Mouse (Mus musculus) ES-Bruce4 (cell line): ENCODE measurements around the gene Aif1l.

ENCODE experiments used
- CTCF ChIP-seq: IDR thresholded peaks from one replicate; pipeline ENCODE4 v1.8.1; 2011; ENCODE audit warnings: low read depth, low read length
- EP300 ChIP-seq: IDR thresholded peaks from 2 replicates; pipeline ENCODE4 v1.6.1; 2011; ENCODE audit warnings: low read depth, low read length; ENCODE audit not compliant: insufficient read depth
- POLR2A ChIP-seq: IDR thresholded peaks from one replicate; pipeline ENCODE4 v1.8.1; 2011; ENCODE audit warnings: low read length; ENCODE audit not compliant: insufficient read depth

- no peak for TF ChIP-seq EP300
- no peak for TF ChIP-seq CTCF
- TF ChIP-seq POLR2A = no peak
These were observed 14.3 kb downstream of the Aif1l start for GRCm38 (mm10) chr2:31964191-31964590.
